Mouse (Mus musculus): ENCODE results near the gene Rapgef2. TPM values are rescaled to one million over a fixed set of nuclear protein-coding genes. Genes with fewer than 3 reads are reported as not detected.
"Not testable (repeated sequence)": the region's sequence is repeated elsewhere in the genome, so short reads cannot be mapped to it uniquely, and the experiment has no call there.

The Rapgef2 gene
- polyA plus RNA-seq, 1 experiment from 2014 or later = 7.3 TPM

- Histone ChIP-seq H3K9me3 (replicated peaks) (no peaks in the 10 kb centered on the region), H3K36me3 (no peaks in the 10 kb centered on the region), H3K4me1 (peaks cover 38% of the 10 kb centered on the region), H3K4me2 (replicated peaks) (no peak overlapping the region), H3K27me3 (no peaks in the 10 kb centered on the region), H3K4me3 (replicated peaks) (no peak overlapping the region), H3K9ac (no peak overlapping the region), H3K27ac (replicated peaks) (0 out of 2 replicates have a peak overlapping the region, but pooled peaks have one; percentile 55)
- ATAC-seq (ENCODE audit: insufficient number of reproducible peaks, low FRiP score, low TSS enrichment, low read depth) = no peak
- 49% methylated on average over 13 of the region's 13 CpGs for WGBS
Measured at GRCm38 (mm10) chr3:79233478-79234415, 52.6 kb downstream of the Rapgef2 start.

GRCm38 (mm10) chr3:79230718-79231117, 55.6 kb downstream of the Rapgef2 start:
- ATAC-seq (ENCODE audit: insufficient number of reproducible peaks, low FRiP score, low TSS enrichment, low read depth) = no peak
- Histone ChIP-seq H3K4me3 (replicated peaks) (no peak overlapping the region), H3K27me3 (no peaks in the 10 kb centered on the region), H3K9me3 (replicated peaks) (no peaks in the 10 kb centered on the region), H3K36me3 (no peaks in the 10 kb centered on the region), H3K9ac (no peak overlapping the region), H3K4me2 (replicated peaks) (no peak overlapping the region), H3K27ac (replicated peaks) (no peak overlapping the region), H3K4me1 (peaks cover 17% of the 10 kb centered on the region)
- 91% methylated on average over 4 of the region's 4 CpGs for WGBS

GRCm38 (mm10) chr3:79229546-79229945, 56.8 kb downstream of the Rapgef2 start:
- Histone ChIP-seq H3K4me3 (replicated peaks) (no peak overlapping the region), H3K4me1 (peaks cover 17% of the 10 kb centered on the region), H3K9ac (no peak overlapping the region), H3K27ac (replicated peaks) (no peak overlapping the region), H3K27me3 (no peaks in the 10 kb centered on the region), H3K9me3 (replicated peaks) (no peaks in the 10 kb centered on the region), H3K36me3 (no peaks in the 10 kb centered on the region), H3K4me2 (replicated peaks) (no peak overlapping the region)
- 66% methylated on average over 6 of the region's 6 CpGs for WGBS
- ATAC-seq (ENCODE audit: insufficient number of reproducible peaks, low FRiP score, low TSS enrichment, low read depth) = no peak

GRCm38 (mm10) chr3:79228304-79228703, 58.0 kb downstream of the Rapgef2 start:
- no peak overlapping the region for H3K27ac ChIP-seq (replicated peaks)
- H3K36me3 ChIP-seq = no peaks in the 10 kb centered on the region
- H3K4me3 ChIP-seq (replicated peaks) = no peak overlapping the region
- H3K9ac ChIP-seq = no peak overlapping the region
- no peaks in the 10 kb centered on the region for H3K9me3 ChIP-seq (replicated peaks)
- no peaks in the 10 kb centered on the region for H3K27me3 ChIP-seq
- no peak overlapping the region for H3K4me2 ChIP-seq (replicated peaks)
- ATAC-seq (ENCODE audit: insufficient number of reproducible peaks, low FRiP score, low TSS enrichment, low read depth) = no peak
- peaks cover 13% of the 10 kb centered on the region; the same call in 1 of the 2 replicates for H3K4me1 ChIP-seq

GRCm38 (mm10) chr3:79227356-79228088, 58.8 kb downstream of the Rapgef2 start:
- H3K4me1 ChIP-seq = peaks cover 16% of the 10 kb centered on the region; the same call in 1 of the 2 replicates
- H3K4me2 ChIP-seq (replicated peaks) = no peak overlapping the region
- no peak for ATAC-seq (ENCODE audit: insufficient number of reproducible peaks, low FRiP score, low TSS enrichment, low read depth)
- no peak overlapping the region for H3K4me3 ChIP-seq (replicated peaks)
- no peak overlapping the region for H3K9ac ChIP-seq
- H3K9me3 ChIP-seq (replicated peaks) = no peaks in the 10 kb centered on the region
- H3K27ac ChIP-seq (replicated peaks) = no peak overlapping the region
- no peaks in the 10 kb centered on the region for H3K36me3 ChIP-seq
- 79% methylated on average over 17 of the region's 17 CpGs for WGBS
- no peaks in the 10 kb centered on the region for H3K27me3 ChIP-seq

- WGBS = 84% methylated on average over 1 of the region's 1 CpGs
- H3K36me3 ChIP-seq; H3K4me2 ChIP-seq (replicated peaks); H3K27me3 ChIP-seq; ATAC-seq (ENCODE audit: insufficient number of reproducible peaks, low FRiP score, low TSS enrichment, low read depth); H3K27ac ChIP-seq (replicated peaks); H3K4me3 ChIP-seq (replicated peaks); H3K9ac ChIP-seq; H3K9me3 ChIP-seq (replicated peaks): not testable (repeated sequence)
- peaks cover 22% of the 10 kb centered on the region for H3K4me1 ChIP-seq
Measured at GRCm38 (mm10) chr3:79226807-79227206, 59.5 kb downstream of the Rapgef2 start.

- H3K4me1 ChIP-seq = peaks cover 30% of the 10 kb centered on the region
- H3K27me3 ChIP-seq = no peaks in the 10 kb centered on the region
Measured at GRCm38 (mm10) chr3:79225888-79226287, 60.4 kb downstream of the Rapgef2 start.

GRCm38 (mm10) chr3:79224352-79224751, 62.0 kb downstream of the Rapgef2 start:
- no peaks in the 10 kb centered on the region for H3K27me3 ChIP-seq
- WGBS = 84% methylated on average over 7 of the region's 7 CpGs
- no peak overlapping the region for H3K4me3 ChIP-seq (replicated peaks)
- H3K4me2 ChIP-seq (replicated peaks) = no peak overlapping the region
- H3K36me3 ChIP-seq = no peaks in the 10 kb centered on the region
- peaks cover 25% of the 10 kb centered on the region for H3K4me1 ChIP-seq
- no peaks in the 10 kb centered on the region for H3K9me3 ChIP-seq (replicated peaks)
- no peak overlapping the region for H3K9ac ChIP-seq
- H3K27ac ChIP-seq (replicated peaks) = no peak overlapping the region
- ATAC-seq (ENCODE audit: insufficient number of reproducible peaks, low FRiP score, low TSS enrichment, low read depth) = no peak

More at GRCm38 (mm10) chr3:79225888-79226287, 60.4 kb downstream of the Rapgef2 start:
- ATAC-seq (ENCODE audit: insufficient number of reproducible peaks, low FRiP score, low TSS enrichment, low read depth) = no peak
- H3K4me2 ChIP-seq (replicated peaks) = no peak overlapping the region
- no peak overlapping the region for H3K9ac ChIP-seq
- H3K36me3 ChIP-seq = no peaks in the 10 kb centered on the region
- 58% methylated on average over 6 of the region's 6 CpGs for WGBS
- no peaks in the 10 kb centered on the region for H3K9me3 ChIP-seq (replicated peaks)
- no peak overlapping the region for H3K4me3 ChIP-seq (replicated peaks)
- H3K27ac ChIP-seq (replicated peaks) = no peak overlapping the region

GRCm38 (mm10) chr3:79223281-79223680, 63.0 kb downstream of the Rapgef2 start:
- no peak overlapping the region for H3K4me3 ChIP-seq (replicated peaks)
- H3K4me1 ChIP-seq = peaks cover 32% of the 10 kb centered on the region
- no peaks in the 10 kb centered on the region for H3K36me3 ChIP-seq
- H3K27ac ChIP-seq (replicated peaks) = no peak overlapping the region
- 65% methylated on average over 8 of the region's 8 CpGs for WGBS
- H3K9me3 ChIP-seq (replicated peaks) = no peaks in the 10 kb centered on the region
- ATAC-seq (ENCODE audit: insufficient number of reproducible peaks, low FRiP score, low TSS enrichment, low read depth) = no peak
- H3K27me3 ChIP-seq = no peaks in the 10 kb centered on the region
- no peak overlapping the region for H3K9ac ChIP-seq
- H3K4me2 ChIP-seq (replicated peaks) = no peak overlapping the region

GRCm38 (mm10) chr3:79222192-79222960, 63.9 kb downstream of the Rapgef2 start:
- Histone ChIP-seq H3K36me3 (no peaks in the 10 kb centered on the region), H3K9me3 (replicated peaks) (no peaks in the 10 kb centered on the region), H3K27ac (replicated peaks) (no peak overlapping the region), H3K4me3 (replicated peaks) (no peak overlapping the region), H3K9ac (no peak overlapping the region), H3K27me3 (no peaks in the 10 kb centered on the region), H3K4me2 (replicated peaks) (no peak overlapping the region), H3K4me1 (peaks cover 36% of the 10 kb centered on the region)
- WGBS = 46% methylated on average over 13 of the region's 13 CpGs
- ATAC-seq (ENCODE audit: insufficient number of reproducible peaks, low FRiP score, low TSS enrichment, low read depth) = no peak
